Mouse (Mus musculus): ENCODE data around the gene Ola1.

Ola1 gene

DNA sequence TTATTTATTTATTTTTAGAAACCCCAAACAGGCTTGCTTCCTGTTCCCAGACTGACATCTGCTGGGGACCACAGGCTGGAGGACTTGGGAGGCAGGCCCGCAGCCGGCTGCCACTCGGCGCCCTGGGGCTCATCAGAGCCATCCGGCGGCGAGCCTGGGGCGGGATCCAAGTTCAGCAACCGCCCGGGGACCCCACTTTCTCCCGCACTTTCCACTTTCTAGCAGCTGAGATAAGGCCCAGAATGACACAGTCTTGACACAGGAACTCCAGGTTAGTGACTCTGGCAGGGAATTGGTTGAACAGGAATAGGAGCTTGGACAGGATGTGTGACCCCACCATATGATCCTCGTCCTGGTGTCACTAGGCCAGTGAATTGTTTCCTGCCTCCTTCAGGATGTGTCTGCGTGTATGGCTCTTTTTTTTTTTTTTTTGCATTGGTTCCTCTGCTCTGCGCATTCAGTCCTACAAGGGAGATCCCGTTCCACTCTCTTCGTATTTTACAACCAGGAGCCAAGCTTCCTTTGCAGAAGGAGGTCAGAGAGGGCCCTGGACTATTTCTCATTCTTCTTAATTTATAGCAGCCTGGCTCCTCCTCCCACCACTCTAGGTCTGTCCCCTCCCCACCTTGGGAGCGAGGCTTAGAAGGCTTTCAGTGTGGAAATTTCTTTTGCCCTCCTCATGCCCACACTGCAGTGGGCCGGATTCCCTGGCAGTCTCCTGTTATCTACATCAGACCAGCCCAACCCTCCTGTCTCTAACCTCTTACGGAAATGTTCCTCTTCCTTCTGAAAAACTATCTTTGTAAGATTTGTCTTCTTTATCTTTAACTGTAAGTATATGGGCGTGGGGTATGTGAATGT, 152.2 kb downstream of the Ola1 start:
- no peak for DNase-seq (ENCODE audit: low spot score in 2 of 2)

GRCm38 (mm10) chr2:73063911-73064619, 154.7 kb downstream of the Ola1 start:
- DNase-seq (ENCODE audit: low spot score in 2 of 2): no peak

DNA sequence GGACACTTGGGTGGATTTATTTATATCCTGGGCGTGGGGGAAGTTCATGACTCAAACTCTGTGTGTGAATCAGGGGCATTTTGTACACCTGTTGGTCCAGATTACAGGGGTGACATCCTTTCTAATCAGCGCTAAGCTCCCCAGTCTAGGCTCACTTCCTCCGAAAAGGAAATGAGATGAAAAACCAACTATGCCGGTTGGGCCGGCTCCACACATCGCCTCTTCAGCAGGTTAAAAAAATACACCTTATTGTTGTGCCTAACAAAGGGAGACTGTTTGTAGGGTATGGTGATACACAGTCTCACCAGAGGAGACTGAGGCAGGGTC, 158.5 kb downstream of the Ola1 start:
- DNase-seq (ENCODE audit: low spot score in 2 of 2): no peak

DNA sequence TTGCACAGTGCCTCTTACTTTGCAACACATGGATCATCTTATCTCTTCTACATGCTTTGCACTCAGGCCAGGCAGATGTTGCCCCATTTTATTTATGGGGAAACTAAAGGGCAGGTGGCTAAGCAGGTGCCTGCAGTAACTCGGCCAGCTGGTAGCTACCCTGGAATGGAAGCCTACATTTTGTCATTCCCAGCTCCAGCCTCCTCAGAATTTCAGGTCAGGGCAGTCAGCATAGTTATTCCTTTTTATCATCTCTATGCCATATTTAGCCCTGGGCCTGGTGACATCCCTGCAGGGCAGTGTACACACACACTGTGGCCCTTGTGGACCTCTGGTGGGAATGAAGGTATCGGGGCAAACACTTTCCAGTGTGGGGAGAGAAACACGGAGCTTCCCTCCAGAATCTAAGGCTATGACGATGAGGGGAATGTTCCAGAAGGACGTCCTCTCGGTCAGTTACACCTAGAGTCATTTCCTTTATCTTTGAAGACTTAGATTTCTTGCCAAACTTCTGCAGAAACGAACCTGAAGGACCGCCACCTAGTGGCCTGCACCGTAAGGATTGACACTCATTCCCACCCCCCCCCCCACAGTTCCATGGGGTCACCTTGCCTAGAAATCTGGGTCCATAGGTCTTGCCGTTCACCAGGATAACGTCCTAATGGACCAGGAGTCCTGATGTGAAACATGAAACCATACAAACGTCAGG, 159.0 kb downstream of the Ola1 start:
- DNase-seq (ENCODE audit: low spot score in 2 of 2): no peak

DNA sequence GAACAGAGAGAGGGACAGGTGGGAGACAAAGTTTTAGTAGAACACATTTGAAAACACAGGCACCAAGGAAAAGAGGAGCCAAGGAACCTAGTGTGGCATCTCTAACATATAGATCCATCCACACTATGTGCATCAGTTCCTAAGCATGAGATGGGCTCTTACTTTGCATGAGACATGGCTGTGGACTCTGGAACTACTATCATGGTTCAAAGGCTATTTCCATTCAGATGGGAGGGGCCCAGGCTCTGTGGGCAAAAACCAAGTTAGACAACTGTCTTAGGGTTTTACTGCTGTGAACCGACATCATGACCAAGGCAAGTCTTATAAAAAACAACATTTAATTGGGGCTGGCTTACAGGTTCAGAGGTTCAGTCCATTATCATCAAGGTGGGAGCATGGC, 160.4 kb downstream of the Ola1 start:
- DNase-seq (ENCODE audit: low spot score in 2 of 2): no peak

GRCm38 (mm10) chr2:73057589-73057988, 161.1 kb downstream of the Ola1 start:
- no peak for DNase-seq (ENCODE audit: low spot score in 2 of 2)

GRCm38 (mm10) chr2:73056090-73056956, 162.4 kb downstream of the Ola1 start:
- DNase-seq (ENCODE audit: low spot score in 2 of 2): no peak

DNA sequence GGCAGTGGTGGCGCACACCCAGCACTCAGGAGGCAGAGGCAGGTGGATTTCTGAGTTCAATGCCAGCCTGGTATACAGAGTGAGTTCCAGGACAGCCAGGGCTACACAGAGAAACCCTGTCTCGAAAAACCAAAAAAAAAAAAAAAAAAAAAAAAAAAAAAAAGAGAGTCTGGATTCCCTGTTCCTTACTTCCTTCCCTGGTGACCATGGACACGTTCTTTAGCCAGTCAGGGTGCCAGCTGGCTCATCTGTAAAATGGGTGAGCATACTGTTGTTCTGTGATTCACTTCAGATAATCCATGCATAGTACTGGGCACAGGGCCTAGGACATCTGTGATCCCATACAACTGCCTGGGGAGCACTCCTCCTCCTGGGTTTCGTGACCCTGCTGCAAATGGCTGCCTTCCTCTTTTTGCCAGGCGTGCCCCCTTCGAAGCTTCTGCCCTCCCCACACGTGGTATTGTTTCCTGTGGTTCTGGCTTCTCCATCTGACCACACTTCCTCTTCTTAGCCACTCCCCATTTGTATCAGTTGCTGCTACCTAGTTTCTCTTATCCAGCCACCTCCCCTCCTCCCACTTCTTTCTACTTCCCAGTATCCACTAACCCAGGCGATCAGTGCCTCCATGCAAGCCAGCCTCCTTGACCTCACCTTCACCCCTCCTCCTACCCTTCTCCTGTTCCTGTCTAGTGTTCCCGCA, 164.8 kb downstream of the Ola1 start:
- no peak for DNase-seq (ENCODE audit: low spot score in 2 of 2)

DNA sequence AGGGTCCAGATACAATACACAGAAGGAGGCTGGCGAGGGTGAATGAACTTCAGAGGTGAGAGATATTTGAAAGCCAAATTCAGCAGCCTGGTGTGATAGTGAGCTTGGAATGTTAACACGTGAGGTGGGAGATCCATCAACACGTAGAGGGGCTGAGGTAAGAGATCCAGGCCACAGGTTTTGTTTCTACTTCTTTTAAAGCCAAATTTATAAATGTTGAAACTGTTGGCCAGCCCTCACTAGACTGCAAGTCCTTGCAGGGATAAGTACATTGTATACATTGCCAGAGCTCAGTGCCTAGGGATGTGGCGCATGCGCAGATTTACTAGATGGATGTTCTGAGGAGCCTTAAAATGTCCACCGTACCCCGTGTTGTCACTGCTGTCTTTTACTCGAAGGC, 168.3 kb downstream of the Ola1 start:
- DNase-seq (ENCODE audit: low spot score in 2 of 2): no peak

- no peak for DNase-seq (ENCODE audit: low spot score in 2 of 2)
Measured at GRCm38 (mm10) chr2:73049977-73050376, 168.7 kb downstream of the Ola1 start.

- no peak for DNase-seq (ENCODE audit: low spot score in 2 of 2)
Measured at GRCm38 (mm10) chr2:73049001-73049684, 169.6 kb downstream of the Ola1 start.

DNA sequence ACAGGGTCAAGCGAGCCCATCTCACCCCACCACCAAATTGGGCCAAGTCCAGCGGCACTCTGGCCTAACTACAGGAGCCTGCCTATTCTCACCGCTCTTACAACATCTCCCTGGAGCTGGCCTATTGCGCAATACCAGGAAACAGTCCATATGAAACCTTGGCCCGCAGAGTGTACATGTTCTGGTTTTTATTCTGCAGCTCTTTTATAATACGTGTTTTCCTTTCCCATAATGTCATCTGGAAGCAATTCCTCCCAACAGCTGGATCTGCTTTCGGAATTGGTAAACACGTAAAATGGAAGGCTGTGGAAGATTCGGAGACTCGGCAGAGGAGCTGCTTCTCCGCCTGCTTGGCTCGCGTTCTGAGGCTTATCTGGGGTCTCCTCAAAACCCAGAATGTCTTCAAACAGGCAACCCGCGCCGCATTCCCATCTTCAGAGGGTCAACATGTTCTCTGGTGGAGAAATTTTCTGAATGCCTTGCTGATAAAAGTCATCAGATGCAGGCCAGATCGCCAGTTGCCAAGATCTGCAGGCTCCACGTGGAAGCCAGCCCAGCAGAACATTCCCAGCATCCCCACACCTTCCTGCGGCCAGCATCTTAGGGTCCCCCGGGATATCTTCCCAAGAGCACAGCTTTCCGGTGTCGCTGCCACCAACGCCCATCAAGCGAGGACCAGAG, 171.5 kb downstream of the Ola1 start:
- DNase-seq (ENCODE audit: low spot score in 2 of 2): no peak

GRCm38 (mm10) chr2:73046576-73046975, 172.1 kb downstream of the Ola1 start:
- DNase-seq (ENCODE audit: low spot score in 2 of 2): no peak

DNA sequence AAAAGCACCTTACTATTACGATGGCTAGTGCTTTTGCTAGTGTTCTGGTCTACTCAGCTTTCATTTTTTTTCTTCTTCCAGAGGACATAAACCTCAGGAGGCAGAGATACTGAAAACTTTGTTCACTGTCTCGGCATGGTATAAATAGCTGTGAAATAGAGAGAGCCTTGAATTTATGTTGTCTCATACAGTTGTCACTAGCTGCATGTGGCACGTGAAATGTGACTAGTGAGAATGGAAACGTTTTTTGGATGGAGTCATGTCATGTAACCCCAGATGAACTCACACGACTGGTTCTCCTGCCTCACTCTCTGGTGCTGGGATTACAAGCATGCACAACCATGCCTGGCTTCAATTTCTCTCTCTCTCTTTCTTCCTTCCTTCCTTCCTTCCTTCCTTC, 173.2 kb downstream of the Ola1 start:
- DNase-seq (ENCODE audit: low spot score in 2 of 2): no peak

All from frontal cortex, postnatal 25 days (tissue).